Mouse (Mus musculus) C2C12 (cell line): ENCODE results near the gene Sult1a1. TPM values are rescaled to one million over a fixed set of nuclear protein-coding genes. Genes with fewer than 3 reads are reported as not detected.

Experiments
- H3K27me3 ChIP-seq: one replicate; pipeline ENCODE4 v1.6.1; 2011; ENCODE audit not compliant: control insufficient read depth, insufficient read depth, insufficient read length
- H3K36me3 ChIP-seq: one replicate; pipeline ENCODE4 v1.6.1; 2011; ENCODE audit not compliant: control insufficient read depth, insufficient read depth
- H3K4me3 ChIP-seq: one replicate; pipeline ENCODE4 v1.5.1; 2011; ENCODE audit warnings: mild to moderate bottlenecking, control low read depth; ENCODE audit not compliant: poor library complexity, insufficient read depth, severe bottlenecking
- H3K79me2 ChIP-seq: one replicate; pipeline ENCODE4 v1.6.1; 2011; ENCODE audit not compliant: control insufficient read depth, insufficient read depth
- H3K79me3 ChIP-seq: one replicate; pipeline ENCODE4 v1.6.1; 2011; ENCODE audit warnings: low read depth, control low read depth
- H3ac ChIP-seq: one replicate; pipeline ENCODE3; 2011; ENCODE audit warnings: low read depth; ENCODE audit not compliant: control insufficient read depth, insufficient read length
- CEBPB ChIP-seq: IDR thresholded peaks from one replicate; pipeline ENCODE4 v1.6.1; 2011; ENCODE audit warnings: low read depth, mild to moderate bottlenecking, control low read depth, moderate library complexity
- CTCF ChIP-seq: IDR thresholded peaks from one replicate; pipeline ENCODE4 v1.5.1; 2011; ENCODE audit not compliant: control insufficient read depth, insufficient read depth, insufficient read length
- FOSL1 ChIP-seq: IDR thresholded peaks from one replicate; pipeline ENCODE4 v1.8.0; 2011; ENCODE audit warnings: mild to moderate bottlenecking, low read length; ENCODE audit not compliant: poor library complexity, insufficient read depth, severe bottlenecking
- MAX ChIP-seq: IDR thresholded peaks from one replicate; pipeline ENCODE4 v1.6.1; 2011; ENCODE audit warnings: mild to moderate bottlenecking, control low read depth
- MYOD1 ChIP-seq: IDR thresholded peaks from one replicate; pipeline ENCODE4 v1.6.1; 2011; ENCODE audit warnings: low read depth; ENCODE audit not compliant: control insufficient read depth, insufficient read length
- MYOG ChIP-seq: IDR thresholded peaks from one replicate; pipeline ENCODE4 v1.6.1; 2011; ENCODE audit not compliant: control insufficient read depth, insufficient read length; ENCODE audit errors: extremely low read depth
- USF1 ChIP-seq: IDR thresholded peaks from one replicate; pipeline ENCODE4 v1.6.1; 2011; ENCODE audit warnings: low read depth, mild to moderate bottlenecking, control low read depth, moderate library complexity
- polyA plus RNA-seq: library from polyadenylated mRNA; unstranded; fragments of >200 nt; fragmentation: generic; extraction: Trizol; gene quantifications from one replicate; pipeline ENCODE4 v1.2.1, GENCODE M21; 2012; ENCODE audit warnings: missing spikeins

Gene Sult1a1
- polyA plus RNA-seq, 1 experiment, result 0.07 TPM

- no peak for TF ChIP-seq MAX
- no peak for TF ChIP-seq USF1
- TF ChIP-seq FOSL1, result no peak
- TF ChIP-seq CTCF, result no peak
- no peak for TF ChIP-seq MYOG
- TF ChIP-seq CEBPB, result no peak
- TF ChIP-seq MYOD1, result no peak
- Histone ChIP-seq H3K79me3 (peaks cover 2% of the 10 kb centered on the region), H3ac (no peak overlapping the region), H3K79me2 (peaks cover 15% of the 10 kb centered on the region), H3K36me3 (no peaks in the 10 kb centered on the region), H3K27me3 (no peaks in the 10 kb centered on the region), H3K4me3 (no peak overlapping the region)
These were observed 52.9 kb downstream of the Sult1a1 start for GRCm38 (mm10) chr7:126623381-126623780.

Other genes with a start within 250 kb of the Sult1a1 start
- gene Rabep2, start 247.7 kb downstream of the Sult1a1 start, polyA plus RNA-seq, result 17.5 TPM
- 2.2 TPM for gene Atp2a1, start 213.3 kb downstream of the Sult1a1 start, polyA plus RNA-seq
- 36.9 TPM for gene Sh2b1, start 201.0 kb downstream of the Sult1a1 start, polyA plus RNA-seq
- gene Tufm, start 189.1 kb downstream of the Sult1a1 start, polyA plus RNA-seq, result 200 TPM
- gene Atxn2l, start 173.0 kb downstream of the Sult1a1 start, polyA plus RNA-seq, result 73.0 TPM
- 228 TPM for gene Eif3c, start 110.0 kb downstream of the Sult1a1 start, polyA plus RNA-seq
- gene Apobr, start 91.5 kb downstream of the Sult1a1 start, polyA plus RNA-seq, result 2.0 TPM
- 4.5 TPM for gene Cln3, start 90.6 kb downstream of the Sult1a1 start, polyA plus RNA-seq
- not detected for gene Il27, start 81.5 kb downstream of the Sult1a1 start, polyA plus RNA-seq
- gene Nupr1, start 45.6 kb downstream of the Sult1a1 start, polyA plus RNA-seq, result 49.9 TPM
- 39.3 TPM for gene Sgf29, start 27.1 kb downstream of the Sult1a1 start, polyA plus RNA-seq
- 116 TPM for gene Bola2, start 19.0 kb upstream of the Sult1a1 start, polyA plus RNA-seq
- 5.4 TPM for gene Slx1b, start 19.4 kb upstream of the Sult1a1 start, polyA plus RNA-seq
- 1.9 TPM for gene Coro1a, start 31.4 kb upstream of the Sult1a1 start, polyA plus RNA-seq
- gene Mapk3, start 83.2 kb upstream of the Sult1a1 start, polyA plus RNA-seq, result 168 TPM
- 1.7 TPM for gene Gdpd3, start 89.9 kb upstream of the Sult1a1 start, polyA plus RNA-seq
- gene Ypel3, start 100.5 kb upstream of the Sult1a1 start, polyA plus RNA-seq, result 16.6 TPM
- gene Tbx6, start 105.1 kb upstream of the Sult1a1 start, polyA plus RNA-seq, result 0.01 TPM
- 189 TPM for gene Ppp4c, start 116.1 kb upstream of the Sult1a1 start, polyA plus RNA-seq
- gene Fam57b, start 121.2 kb upstream of the Sult1a1 start, polyA plus RNA-seq, result 0.08 TPM
- gene 4930451I11Rik, start 155.2 kb upstream of the Sult1a1 start, polyA plus RNA-seq, result not detected
- not detected for gene Doc2a, start 171.0 kb upstream of the Sult1a1 start, polyA plus RNA-seq
- gene Hirip3, start 185.5 kb upstream of the Sult1a1 start, polyA plus RNA-seq, result 53.9 TPM
- gene Ino80e, start 185.9 kb upstream of the Sult1a1 start, polyA plus RNA-seq, result 105 TPM
- 27.9 TPM for gene Taok2, start 208.3 kb upstream of the Sult1a1 start, polyA plus RNA-seq
- gene Tmem219, start 246.5 kb upstream of the Sult1a1 start, polyA plus RNA-seq, result 26.7 TPM